Mouse (Mus musculus): ENCODE data around the gene Txnrd1. TPM values are rescaled to one million over a fixed set of nuclear protein-coding genes. Genes with fewer than 3 reads are reported as not detected.

The Txnrd1 gene
- polyA plus RNA-seq, 1 experiment from 2014 or later: 113 TPM

- WGBS: 71% methylated on average over 9 of the region's 9 CpGs
- H3K9me3 ChIP-seq (ENCODE audit: low read length): no peaks in the 10 kb centered on the region
- no peak overlapping the region for H3K4me3 ChIP-seq (ENCODE audit: low read length)
- peaks cover 21% of the 10 kb centered on the region for H3K4me1 ChIP-seq (ENCODE audit: insufficient read depth, low read length)
- no peaks in the 10 kb centered on the region for H3K36me3 ChIP-seq (ENCODE audit: insufficient read depth, low read length)
- no peak overlapping the region for H3K27ac ChIP-seq (ENCODE audit: low read length)
- ATAC-seq (ENCODE audit: low FRiP score, low TSS enrichment): no peak
- no peaks in the 10 kb centered on the region for H3K27me3 ChIP-seq (ENCODE audit: insufficient read depth, low read length)
- no peak overlapping the region for H3K9ac ChIP-seq (replicated peaks; ENCODE audit: low read length)
- no peak overlapping the region for H3K4me2 ChIP-seq (replicated peaks; ENCODE audit: low read depth, low read length)
Observed at GRCm38 (mm10) chr10:82816441-82816840, 17.3 kb upstream of the Txnrd1 start.

GRCm38 (mm10) chr10:82817514-82817913 lies 16.2 kb upstream of the Txnrd1 start:
- peaks cover 18% of the 10 kb centered on the region for H3K4me1 ChIP-seq (ENCODE audit: insufficient read depth, low read length)
- ATAC-seq (ENCODE audit: low FRiP score, low TSS enrichment): no peak
- no peak overlapping the region for H3K4me3 ChIP-seq (ENCODE audit: low read length)
- no peaks in the 10 kb centered on the region for H3K36me3 ChIP-seq (ENCODE audit: insufficient read depth, low read length)
- no peak overlapping the region for H3K27ac ChIP-seq (ENCODE audit: low read length)
- H3K9ac ChIP-seq (replicated peaks; ENCODE audit: low read length): no peak overlapping the region
- no peak overlapping the region for H3K4me2 ChIP-seq (replicated peaks; ENCODE audit: low read depth, low read length)
- no peaks in the 10 kb centered on the region for H3K9me3 ChIP-seq (ENCODE audit: low read length)
- H3K27me3 ChIP-seq (ENCODE audit: insufficient read depth, low read length): no peaks in the 10 kb centered on the region
- 91% methylated on average over 3 of the region's 3 CpGs for WGBS

- no peak for ATAC-seq (ENCODE audit: low FRiP score, low TSS enrichment)
- Histone ChIP-seq H3K9me3 (ENCODE audit: low read length) (no peaks in the 10 kb centered on the region), H3K4me2 (replicated peaks; ENCODE audit: low read depth, low read length) (no peak overlapping the region), H3K9ac (replicated peaks; ENCODE audit: low read length) (no peak overlapping the region), H3K27me3 (ENCODE audit: insufficient read depth, low read length) (no peaks in the 10 kb centered on the region), H3K4me3 (ENCODE audit: low read length) (no peak overlapping the region), H3K36me3 (ENCODE audit: insufficient read depth, low read length) (no peaks in the 10 kb centered on the region), H3K27ac (ENCODE audit: low read length) (no peak overlapping the region), H3K4me1 (ENCODE audit: insufficient read depth, low read length) (peaks cover 18% of the 10 kb centered on the region)
- 36% methylated on average over 9 of the region's 9 CpGs for WGBS
Observed at GRCm38 (mm10) chr10:82817936-82818335, 15.8 kb upstream of the Txnrd1 start.

GRCm38 (mm10) chr10:82818661-82819060 lies 15.1 kb upstream of the Txnrd1 start:
- 85% methylated on average over 6 of the region's 6 CpGs for WGBS
- no peak overlapping the region for H3K27ac ChIP-seq (ENCODE audit: low read length)
- H3K9ac ChIP-seq (replicated peaks; ENCODE audit: low read length): no peak overlapping the region
- H3K4me2 ChIP-seq (replicated peaks; ENCODE audit: low read depth, low read length): no peak overlapping the region
- no peak for ATAC-seq (ENCODE audit: low FRiP score, low TSS enrichment)
- H3K4me3 ChIP-seq (ENCODE audit: low read length): no peak overlapping the region
- peaks cover 15% of the 10 kb centered on the region for H3K4me1 ChIP-seq (ENCODE audit: insufficient read depth, low read length)
- H3K36me3 ChIP-seq (ENCODE audit: insufficient read depth, low read length): no peaks in the 10 kb centered on the region
- no peaks in the 10 kb centered on the region for H3K27me3 ChIP-seq (ENCODE audit: insufficient read depth, low read length)
- no peaks in the 10 kb centered on the region for H3K9me3 ChIP-seq (ENCODE audit: low read length)

- Histone ChIP-seq H3K9me3 (ENCODE audit: low read length) (no peaks in the 10 kb centered on the region), H3K27me3 (ENCODE audit: insufficient read depth, low read length) (no peaks in the 10 kb centered on the region), H3K4me1 (ENCODE audit: insufficient read depth, low read length) (no peaks in the 10 kb centered on the region), H3K4me2 (replicated peaks; ENCODE audit: low read depth, low read length) (no peak overlapping the region), H3K4me3 (ENCODE audit: low read length) (no peak overlapping the region), H3K9ac (replicated peaks; ENCODE audit: low read length) (no peak overlapping the region), H3K36me3 (ENCODE audit: insufficient read depth, low read length) (no peaks in the 10 kb centered on the region), H3K27ac (ENCODE audit: low read length) (no peak overlapping the region)
- WGBS: 64% methylated on average over 14 of the region's 14 CpGs
- no peak for ATAC-seq (ENCODE audit: low FRiP score, low TSS enrichment)
Observed at GRCm38 (mm10) chr10:82823108-82823778, 10.5 kb upstream of the Txnrd1 start.

- ATAC-seq (ENCODE audit: low FRiP score, low TSS enrichment): no peak
- 69% methylated on average over 5 of the region's 5 CpGs for WGBS
- no peak overlapping the region for H3K9ac ChIP-seq (replicated peaks; ENCODE audit: low read length)
- H3K27ac ChIP-seq (ENCODE audit: low read length): no peak overlapping the region
- H3K4me1 ChIP-seq (ENCODE audit: insufficient read depth, low read length): no peaks in the 10 kb centered on the region
- H3K9me3 ChIP-seq (ENCODE audit: low read length): no peaks in the 10 kb centered on the region
- H3K36me3 ChIP-seq (ENCODE audit: insufficient read depth, low read length): no peaks in the 10 kb centered on the region
- no peak overlapping the region for H3K4me3 ChIP-seq (ENCODE audit: low read length)
- no peaks in the 10 kb centered on the region for H3K27me3 ChIP-seq (ENCODE audit: insufficient read depth, low read length)
- no peak overlapping the region for H3K4me2 ChIP-seq (replicated peaks; ENCODE audit: low read depth, low read length)
Observed at GRCm38 (mm10) chr10:82823779-82824177, 10.0 kb upstream of the Txnrd1 start.

GRCm38 (mm10) chr10:82824541-82824940 lies 9.2 kb upstream of the Txnrd1 start:
- no peak overlapping the region for H3K4me3 ChIP-seq (ENCODE audit: low read length)
- no peak for ATAC-seq (ENCODE audit: low FRiP score, low TSS enrichment)
- no peaks in the 10 kb centered on the region for H3K27me3 ChIP-seq (ENCODE audit: insufficient read depth, low read length)
- H3K9ac ChIP-seq (replicated peaks; ENCODE audit: low read length): no peak overlapping the region
- 52% methylated on average over 10 of the region's 10 CpGs for WGBS
- H3K4me2 ChIP-seq (replicated peaks; ENCODE audit: low read depth, low read length): no peak overlapping the region
- no peaks in the 10 kb centered on the region for H3K9me3 ChIP-seq (ENCODE audit: low read length)
- no peak overlapping the region for H3K27ac ChIP-seq (ENCODE audit: low read length)
- no peaks in the 10 kb centered on the region for H3K36me3 ChIP-seq (ENCODE audit: insufficient read depth, low read length)
- no peaks in the 10 kb centered on the region for H3K4me1 ChIP-seq (ENCODE audit: insufficient read depth, low read length)

- Histone ChIP-seq H3K9ac (replicated peaks; ENCODE audit: low read length) (no peak overlapping the region), H3K4me3 (ENCODE audit: low read length) (no peak overlapping the region)
- ATAC-seq (ENCODE audit: low FRiP score, low TSS enrichment): no peak
Observed at GRCm38 (mm10) chr10:82826516-82826915, 7.2 kb upstream of the Txnrd1 start.

GRCm38 (mm10) chr10:82835898-82836297 lies 2.1 kb downstream of the Txnrd1 start:
- Histone ChIP-seq H3K4me3 (ENCODE audit: low read length) (no peak overlapping the region), H3K36me3 (ENCODE audit: insufficient read depth, low read length) (no peaks in the 10 kb centered on the region), H3K27me3 (ENCODE audit: insufficient read depth, low read length) (no peaks in the 10 kb centered on the region), H3K9me3 (ENCODE audit: low read length) (peaks cover 3% of the 10 kb centered on the region; the same call in 1 of the 2 replicates), H3K27ac (ENCODE audit: low read length) (no peak overlapping the region), H3K4me2 (replicated peaks; ENCODE audit: low read depth, low read length) (no peak overlapping the region), H3K4me1 (ENCODE audit: insufficient read depth, low read length) (peaks cover 8% of the 10 kb centered on the region; the same call in 1 of the 2 replicates), H3K9ac (replicated peaks; ENCODE audit: low read length) (no peak overlapping the region)
- WGBS: 85% methylated on average over 3 of the region's 3 CpGs
- no peak for ATAC-seq (ENCODE audit: low FRiP score, low TSS enrichment)

More at GRCm38 (mm10) chr10:82826516-82826915, 7.2 kb upstream of the Txnrd1 start:
- whole genome bisulfite sequencing: 28% methylated on average over 6 of the region's 6 CpGs
- no peaks in the 10 kb centered on the region for H3K27me3 ChIP-seq (ENCODE audit: insufficient read depth, low read length)
- no peak overlapping the region for H3K27ac ChIP-seq (ENCODE audit: low read length)
- no peak overlapping the region for H3K4me2 ChIP-seq (replicated peaks; ENCODE audit: low read depth, low read length)
- H3K4me1 ChIP-seq (ENCODE audit: insufficient read depth, low read length): no peaks in the 10 kb centered on the region
- H3K9me3 ChIP-seq (ENCODE audit: low read length): no peaks in the 10 kb centered on the region
- no peaks in the 10 kb centered on the region for H3K36me3 ChIP-seq (ENCODE audit: insufficient read depth, low read length)

- no peak overlapping the region for H3K4me2 ChIP-seq (replicated peaks; ENCODE audit: low read depth, low read length)
- peaks cover 8% of the 10 kb centered on the region; the same call in 1 of the 2 replicates for H3K4me1 ChIP-seq (ENCODE audit: insufficient read depth, low read length)
- WGBS: 81% methylated on average over 7 of the region's 7 CpGs
- ATAC-seq (ENCODE audit: low FRiP score, low TSS enrichment): no peak
- no peak overlapping the region for H3K4me3 ChIP-seq (ENCODE audit: low read length)
- no peaks in the 10 kb centered on the region for H3K9me3 ChIP-seq (ENCODE audit: low read length)
- H3K9ac ChIP-seq (replicated peaks; ENCODE audit: low read length): no peak overlapping the region
- no peaks in the 10 kb centered on the region for H3K36me3 ChIP-seq (ENCODE audit: insufficient read depth, low read length)
- H3K27me3 ChIP-seq (ENCODE audit: insufficient read depth, low read length): no peaks in the 10 kb centered on the region
- H3K27ac ChIP-seq (ENCODE audit: low read length): no peak overlapping the region
Observed at GRCm38 (mm10) chr10:82838390-82838789, 4.6 kb downstream of the Txnrd1 start.
